Mouse (Mus musculus): ENCODE data around the gene Nxn. TPM values are rescaled to one million over a fixed set of nuclear protein-coding genes. Genes with fewer than 3 reads are reported as not detected.

The Nxn gene
- 22.3 and 23.1 TPM in 2 replicates for polyA plus RNA-seq (2015; fragmentation: Nextera tagmentation; extraction: Ambion mirVana)

GRCm38 (mm10) chr11:76398798-76399586, at the start of gene Nxn:
TSS of gene Nxn (minus strand) at chr11:76399140.
- Histone ChIP-seq H3K27ac (peak within 1 kb of the TSS; percentile 83), H3K4me3 (peak within 1 kb of the TSS; percentile 74), H3K4me1 (peaks cover 19% of the 10 kb centered on the region), H3K36me3 (replicated peaks) (no peaks in the 10 kb centered on the region), H3K4me2 (peak within 1 kb of the TSS; percentile 95), H3K27me3 (replicated peaks) (no peaks in the 10 kb centered on the region), H3K9ac (peak within 1 kb of the TSS; percentile 61), H3K9me3 (no peaks in the 10 kb centered on the region)
- peak; percentile 88 for ATAC-seq (replicated peaks)
- 0% methylated on average over 59 of the region's 70 CpGs for WGBS

- 2% methylated on average over 10 of the region's 10 CpGs for WGBS
- 0 out of 2 replicates have a peak, but pooled peaks cover 6% of the 10 kb centered on the region for H3K36me3 ChIP-seq (replicated peaks)
- no peaks in the 10 kb centered on the region for H3K27me3 ChIP-seq (replicated peaks)
- H3K9ac ChIP-seq: no peak overlapping the region
- no peak for ATAC-seq (replicated peaks)
- no peaks in the 10 kb centered on the region for H3K9me3 ChIP-seq
- no peak overlapping the region for H3K27ac ChIP-seq
- H3K4me1 ChIP-seq: peaks cover 49% of the 10 kb centered on the region
- H3K4me3 ChIP-seq: no peak overlapping the region
- H3K4me2 ChIP-seq: no peak overlapping the region
Observed at GRCm38 (mm10) chr11:76446251-76446650, 47.3 kb upstream of the Nxn start.

GRCm38 (mm10) chr11:76445459-76445858, 46.5 kb upstream of the Nxn start:
- 25% methylated on average over 8 of the region's 8 CpGs for WGBS

GRCm38 (mm10) chr11:76439666-76440065, 40.7 kb upstream of the Nxn start:
- Histone ChIP-seq H3K4me2 (no peak overlapping the region), H3K9ac (no peak overlapping the region), H3K4me1 (peaks cover 44% of the 10 kb centered on the region), H3K4me3 (no peak overlapping the region), H3K27me3 (replicated peaks) (no peaks in the 10 kb centered on the region), H3K36me3 (replicated peaks) (peaks cover 8% of the 10 kb centered on the region; the same call in 1 of the 2 replicates), H3K9me3 (no peaks in the 10 kb centered on the region), H3K27ac (peak overlapping the region; percentile 23; the same call in 1 of the 2 replicates)
- no peak for ATAC-seq (replicated peaks)
- 7% methylated on average over 3 of the region's 3 CpGs for WGBS

More at GRCm38 (mm10) chr11:76445459-76445858, 46.5 kb upstream of the Nxn start:
- no peak overlapping the region for H3K27ac ChIP-seq
- H3K9me3 ChIP-seq: no peaks in the 10 kb centered on the region
- 0 out of 2 replicates have a peak, but pooled peaks cover 6% of the 10 kb centered on the region for H3K36me3 ChIP-seq (replicated peaks)
- no peaks in the 10 kb centered on the region for H3K27me3 ChIP-seq (replicated peaks)
- no peak overlapping the region for H3K4me2 ChIP-seq
- H3K4me3 ChIP-seq: no peak overlapping the region
- peaks cover 50% of the 10 kb centered on the region for H3K4me1 ChIP-seq
- no peak for ATAC-seq (replicated peaks)
- no peak overlapping the region for H3K9ac ChIP-seq

- Histone ChIP-seq H3K27ac (peak overlapping the region; percentile 59), H3K36me3 (replicated peaks) (peaks cover 2% of the 10 kb centered on the region; the same call in 1 of the 2 replicates)
Observed at GRCm38 (mm10) chr11:76436864-76437437, 38.0 kb upstream of the Nxn start.

GRCm38 (mm10) chr11:76436009-76436408, 37.1 kb upstream of the Nxn start:
- no peak overlapping the region for H3K9ac ChIP-seq
- peak overlapping the region; percentile 39 for H3K4me2 ChIP-seq
- H3K36me3 ChIP-seq (replicated peaks): peaks cover 2% of the 10 kb centered on the region; the same call in 1 of the 2 replicates
- 78% methylated on average over 5 of the region's 5 CpGs for WGBS
- no peak overlapping the region for H3K27ac ChIP-seq
- no peak overlapping the region for H3K4me3 ChIP-seq
- peaks cover 42% of the 10 kb centered on the region for H3K4me1 ChIP-seq
- no peak for ATAC-seq (replicated peaks)
- H3K27me3 ChIP-seq (replicated peaks): no peaks in the 10 kb centered on the region
- no peaks in the 10 kb centered on the region for H3K9me3 ChIP-seq

More at GRCm38 (mm10) chr11:76436864-76437437, 38.0 kb upstream of the Nxn start:
- peak; percentile 55 for ATAC-seq (replicated peaks)
- Histone ChIP-seq H3K27me3 (replicated peaks) (no peaks in the 10 kb centered on the region), H3K4me2 (peak overlapping the region; percentile 39), H3K9ac (peak overlapping the region; percentile 12; the same call in 1 of the 2 replicates), H3K9me3 (no peaks in the 10 kb centered on the region), H3K4me1 (peaks cover 44% of the 10 kb centered on the region), H3K4me3 (peak overlapping the region; percentile 22)
- 7% methylated on average over 28 of the region's 28 CpGs for WGBS

GRCm38 (mm10) chr11:76429966-76430631, 31.2 kb upstream of the Nxn start:
- Histone ChIP-seq H3K27ac (peak overlapping the region; percentile 49; the same call in 1 of the 2 replicates), H3K4me3 (no peak overlapping the region), H3K9me3 (no peaks in the 10 kb centered on the region), H3K27me3 (replicated peaks) (no peaks in the 10 kb centered on the region), H3K4me1 (peaks cover 2% of the 10 kb centered on the region; the same call in 1 of the 2 replicates), H3K4me2 (no peak overlapping the region), H3K36me3 (replicated peaks) (0 out of 2 replicates have a peak, but pooled peaks cover 1% of the 10 kb centered on the region), H3K9ac (no peak overlapping the region)
- WGBS: 74% methylated on average over 6 of the region's 6 CpGs
- no peak for ATAC-seq (replicated peaks)

GRCm38 (mm10) chr11:76429556-76429955, 30.6 kb upstream of the Nxn start:
- 50% methylated on average over 7 of the region's 7 CpGs for WGBS
- no peak overlapping the region for H3K4me3 ChIP-seq
- no peak for ATAC-seq (replicated peaks)
- no peaks in the 10 kb centered on the region; the same call in 1 of the 2 replicates for H3K4me1 ChIP-seq
- no peaks in the 10 kb centered on the region for H3K27me3 ChIP-seq (replicated peaks)
- peaks cover 7% of the 10 kb centered on the region; the same call in 1 of the 2 replicates for H3K36me3 ChIP-seq (replicated peaks)
- no peak overlapping the region for H3K9ac ChIP-seq
- H3K9me3 ChIP-seq: no peaks in the 10 kb centered on the region
- H3K27ac ChIP-seq: peak overlapping the region; percentile 49; the same call in 1 of the 2 replicates
- no peak overlapping the region for H3K4me2 ChIP-seq

- Histone ChIP-seq H3K27ac (no peak overlapping the region; the same call in 1 of the 2 replicates), H3K27me3 (replicated peaks) (no peaks in the 10 kb centered on the region), H3K9ac (no peak overlapping the region), H3K4me1 (no peaks in the 10 kb centered on the region; the same call in 1 of the 2 replicates), H3K4me2 (no peak overlapping the region), H3K9me3 (no peaks in the 10 kb centered on the region), H3K4me3 (no peak overlapping the region), H3K36me3 (replicated peaks) (peaks cover 12% of the 10 kb centered on the region; the same call in 1 of the 2 replicates)
- ATAC-seq (replicated peaks): no peak
- 64% methylated on average over 4 of the region's 4 CpGs for WGBS
Observed at GRCm38 (mm10) chr11:76429046-76429445, 30.1 kb upstream of the Nxn start.

- Histone ChIP-seq H3K4me3 (no peak overlapping the region), H3K36me3 (replicated peaks) (peaks cover 23% of the 10 kb centered on the region), H3K27ac (no peak overlapping the region), H3K9ac (no peak overlapping the region), H3K9me3 (no peaks in the 10 kb centered on the region), H3K27me3 (replicated peaks) (no peaks in the 10 kb centered on the region), H3K4me2 (no peak overlapping the region), H3K4me1 (no peaks in the 10 kb centered on the region; the same call in 1 of the 2 replicates)
- WGBS: 76% methylated on average over 3 of the region's 3 CpGs
- no peak for ATAC-seq (replicated peaks)
Observed at GRCm38 (mm10) chr11:76427781-76428180, 28.8 kb upstream of the Nxn start.

GRCm38 (mm10) chr11:76425749-76426148, 26.8 kb upstream of the Nxn start:
- Histone ChIP-seq H3K4me3 (no peak overlapping the region), H3K36me3 (replicated peaks) (peaks cover 37% of the 10 kb centered on the region), H3K27me3 (replicated peaks) (no peaks in the 10 kb centered on the region), H3K4me1 (no peaks in the 10 kb centered on the region; the same call in 1 of the 2 replicates), H3K9me3 (no peaks in the 10 kb centered on the region), H3K9ac (no peak overlapping the region), H3K4me2 (no peak overlapping the region), H3K27ac (no peak overlapping the region)
- ATAC-seq (replicated peaks): no peak
- 78% methylated on average over 6 of the region's 6 CpGs for WGBS

- ATAC-seq (replicated peaks): no peak
- peaks cover 61% of the 10 kb centered on the region for H3K36me3 ChIP-seq (replicated peaks)
- H3K9me3 ChIP-seq: no peaks in the 10 kb centered on the region
- no peak overlapping the region for H3K27ac ChIP-seq
- H3K4me3 ChIP-seq: no peak overlapping the region
- 68% methylated on average over 4 of the region's 4 CpGs for WGBS
- no peak overlapping the region for H3K4me2 ChIP-seq
- no peaks in the 10 kb centered on the region for H3K4me1 ChIP-seq
- no peaks in the 10 kb centered on the region for H3K27me3 ChIP-seq (replicated peaks)
- H3K9ac ChIP-seq: no peak overlapping the region
Observed at GRCm38 (mm10) chr11:76420896-76421295, 22.0 kb upstream of the Nxn start.
